Mouse (Mus musculus) layer of hippocampus, adult 8-10 months (tissue): ENCODE results near the gene Ifi47. TPM values are rescaled to one million over a fixed set of nuclear protein-coding genes. Genes with fewer than 3 reads are reported as not detected.

ENCODE experiments used
- total RNA-seq, 4 experiments: library from RNA; stranded (reverse); gene quantifications; 2 replicates each; pipeline ENCODE4 v1.2.4; 2022

The Ifi47 gene
- total RNA-seq, 4 experiments from 2014 or later = 0.89 to 1.4 (median 1.1) TPM

Other genes starting within 250 kb of the Ifi47 start
- gene Gm12184, start 249.9 kb upstream of the Ifi47 start, total RNA-seq = 1 to 10 TPM in 2 of 4 experiments, under 1 TPM in 2; 0.40 to 3.0 (median 1.0) TPM
- gene Irgm1, start 204.9 kb upstream of the Ifi47 start, total RNA-seq = 10 to 100 TPM in 2 of 4 experiments, 1 to 10 TPM in 2; 6.8 to 25.6 (median 12.4) TPM
- gene Gm5431, start 174.4 kb upstream of the Ifi47 start, total RNA-seq = 1 to 10 TPM in 1 of 4 experiments, under 1 TPM in 2, not detected in 1; 0.20 to 1.0 (median 0.29) TPM
- 1 to 10 TPM in 2 of 4 experiments, under 1 TPM in 1, not detected in 1; 0.56 to 3.8 (median 2.4) TPM for gene Psme2b, start 130.4 kb upstream of the Ifi47 start, total RNA-seq
- gene Olfr56, start 97.7 kb upstream of the Ifi47 start, total RNA-seq = not detected
- gene 9930111J21Rik1, start 97.2 kb upstream of the Ifi47 start, total RNA-seq = 1 to 10 TPM in 3 of 4 experiments, under 1 TPM in 1; 0.95 to 3.3 (median 1.6) TPM
- 1 to 10 TPM in 1 of 4 experiments, under 1 TPM in 3; 0.16 to 1.1 (median 0.39) TPM for gene Gm12185, start 84.4 kb upstream of the Ifi47 start, total RNA-seq
- 1 to 10 TPM in 1 of 4 experiments, under 1 TPM in 3; 0.34 to 1.1 (median 0.48) TPM for gene Tgtp1, start 82.4 kb upstream of the Ifi47 start, total RNA-seq
- 1 to 10 TPM in 3 of 4 experiments, under 1 TPM in 1; 0.92 to 4.2 (median 2.6) TPM for gene 9930111J21Rik2, start 25.3 kb upstream of the Ifi47 start, total RNA-seq
- under 1 TPM in 2 of 4 experiments, not detected in 2; 0.16 to 0.71 TPM for gene Tgtp2, start 12.4 kb upstream of the Ifi47 start, total RNA-seq
- gene Olfr1396, start 38.3 kb downstream of the Ifi47 start, total RNA-seq = not detected
- gene Olfr1395, start 65.7 kb downstream of the Ifi47 start, total RNA-seq = not detected
- gene Olfr1394, start 77.8 kb downstream of the Ifi47 start, total RNA-seq = not detected
- not detected for gene Btnl9, start 110.6 kb downstream of the Ifi47 start, total RNA-seq
- 10 to 100 TPM; 42.5 to 60.7 (median 52.8) TPM for gene Zfp62, start 126.7 kb downstream of the Ifi47 start, total RNA-seq
- 10 to 100 TPM; 56.4 to 63.2 (median 59.5) TPM for gene Mgat1, start 167.6 kb downstream of the Ifi47 start, total RNA-seq
- not detected for gene Olfr1393, start 201.7 kb downstream of the Ifi47 start, total RNA-seq
- gene Olfr1392, start 208.7 kb downstream of the Ifi47 start, total RNA-seq = not detected
- gene Olfr10, start 228.2 kb downstream of the Ifi47 start, total RNA-seq = not detected
- gene Olfr1391, start 246.2 kb downstream of the Ifi47 start, total RNA-seq = not detected